Mouse (Mus musculus): ENCODE results near the gene Bcl7a.

Gene Bcl7a

DNA sequence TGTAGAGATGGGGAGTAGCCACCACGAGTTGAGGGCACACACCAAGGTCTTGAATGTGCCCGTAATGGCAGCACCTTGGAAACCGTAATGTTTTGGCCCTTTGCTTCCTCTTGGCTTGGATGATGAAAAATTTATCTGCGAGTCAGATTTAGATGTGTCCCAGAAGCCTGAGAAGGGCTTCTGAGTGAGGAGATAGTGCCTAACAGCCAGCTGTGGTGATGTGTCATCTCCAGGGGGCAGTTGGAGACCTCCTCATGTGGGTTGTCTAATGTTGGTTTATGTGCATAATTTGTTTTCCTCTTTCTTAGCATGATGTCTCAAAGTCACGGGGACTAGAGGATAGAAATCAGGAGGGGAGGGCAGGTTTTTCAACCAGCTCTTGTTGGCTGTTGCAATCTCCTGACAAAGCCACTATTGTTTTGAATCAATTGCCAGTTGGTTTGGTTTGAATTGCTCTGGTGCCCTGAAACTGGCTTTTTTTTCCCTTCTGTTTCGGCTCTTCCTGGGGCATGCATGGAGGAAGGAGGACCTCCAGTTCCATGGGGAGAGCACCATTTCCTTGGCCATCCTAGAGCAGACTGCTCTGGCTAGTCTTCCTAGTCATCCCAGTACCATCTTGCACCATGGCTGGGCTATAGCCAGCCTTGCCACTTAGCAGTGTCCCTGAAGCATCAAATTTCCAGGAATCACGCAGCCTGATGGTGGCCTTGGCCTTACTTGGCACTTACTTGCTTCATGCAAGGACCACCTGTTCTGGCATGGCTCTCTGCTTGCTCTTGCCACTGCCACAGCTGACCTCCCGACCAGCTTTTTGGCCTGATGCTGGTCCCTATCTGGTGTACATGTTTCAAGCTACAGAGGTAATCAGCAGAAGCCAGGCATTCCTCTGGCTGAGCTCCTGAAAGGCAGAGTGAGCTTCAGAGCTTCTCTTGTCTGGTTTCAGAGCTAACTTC lies 73.2 kb downstream of the Bcl7a start:
- WGBS: 62% methylated on average over 8 of the region's 8 CpGs

DNA sequence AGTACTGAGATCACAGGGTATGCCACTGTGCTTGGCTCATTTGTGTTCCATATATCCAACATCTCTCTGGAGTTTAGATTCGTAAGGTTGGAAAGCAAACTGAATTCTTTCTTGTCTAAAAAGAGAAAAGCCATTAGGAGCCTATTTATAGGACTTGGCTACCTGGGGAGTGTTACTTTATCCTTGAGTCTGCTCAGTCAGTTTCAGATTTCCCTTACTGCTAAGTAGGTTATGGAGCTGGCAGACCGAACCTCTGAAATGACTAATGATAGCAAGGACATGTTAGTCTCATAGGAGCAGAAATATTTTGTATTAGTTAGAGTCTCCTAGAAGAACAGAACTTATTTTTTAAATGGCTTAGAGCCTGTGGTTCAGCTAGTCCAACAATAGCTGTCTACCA lies 80.3 kb downstream of the Bcl7a start:
- WGBS: 48% methylated on average over 2 of the region's 2 CpGs
